Mouse (Mus musculus) ES-Bruce4 (cell line): ENCODE results near the gene Il18bp.

Source experiments
- CTCF ChIP-seq: IDR thresholded peaks from one replicate; pipeline ENCODE4 v1.8.1; 2011; ENCODE audit warnings: low read depth, low read length
- POLR2A ChIP-seq: IDR thresholded peaks from one replicate; pipeline ENCODE4 v1.8.1; 2011; ENCODE audit warnings: low read length; ENCODE audit not compliant: insufficient read depth

DNA sequence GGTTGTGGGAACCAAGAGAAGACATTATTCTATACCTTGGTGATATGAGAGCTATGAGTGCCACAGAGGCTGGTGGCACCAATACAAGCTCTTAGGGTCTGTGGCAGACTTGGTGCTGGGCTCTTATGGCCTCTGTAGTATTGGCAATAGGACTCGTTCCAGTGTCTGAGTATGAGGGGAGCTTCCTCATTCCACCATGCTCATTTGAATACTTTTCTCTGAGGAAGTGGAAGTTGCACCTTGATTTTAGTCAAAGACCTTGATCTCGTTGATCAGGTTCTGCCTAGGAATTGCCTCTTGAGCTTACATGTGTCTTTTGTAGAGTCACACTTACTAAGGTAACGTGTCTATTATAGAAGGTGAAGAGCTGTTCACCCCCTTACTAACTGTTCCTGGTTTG is 24.2 kb downstream of the Il18bp start:
- TF ChIP-seq CTCF (no peak), POLR2A (no peak)
